Mouse (Mus musculus) left cerebral cortex, adult 11 months (tissue): ENCODE data around the gene Tspyl1.
A peak's percentile ranks its signal among the peaks of the same experiment; 100 is the strongest.

Source experiments
- DNase-seq: peaks from one replicate; pipeline ENCODE4 v3.0.0; 2022; ENCODE audit warnings: low spot score

Gene Tspyl1

DNA sequence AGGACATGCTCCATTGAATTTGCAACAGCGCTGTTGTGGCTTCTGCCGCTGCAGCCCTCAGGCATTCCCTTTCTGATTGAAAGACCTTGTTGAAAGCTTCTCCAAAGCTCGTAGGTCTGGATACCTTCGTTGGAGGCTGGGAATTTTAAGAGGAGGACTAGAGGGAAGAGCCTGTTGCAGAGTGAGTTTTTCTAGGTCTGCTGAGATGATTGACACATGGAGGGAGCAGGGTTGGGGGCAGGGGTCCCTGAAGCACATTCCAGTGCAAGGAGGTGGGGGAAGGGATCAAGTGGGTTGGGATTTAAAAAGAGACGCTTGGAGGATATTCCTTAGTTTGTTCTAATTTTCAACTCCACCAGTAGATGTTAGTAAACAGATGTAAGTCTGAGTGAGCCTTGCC lies 18.4 kb downstream of the Tspyl1 start:
- no peak for DNase-seq

- no peak for DNase-seq
Observed at GRCm38 (mm10) chr10:34307070-34307469, 25.1 kb downstream of the Tspyl1 start.

GRCm38 (mm10) chr10:34309915-34310685 lies 28.1 kb downstream of the Tspyl1 start:
- DNase-seq = no peak

- DNase-seq = no peak
Observed at GRCm38 (mm10) chr10:34312536-34312935, 30.5 kb downstream of the Tspyl1 start.

DNA sequence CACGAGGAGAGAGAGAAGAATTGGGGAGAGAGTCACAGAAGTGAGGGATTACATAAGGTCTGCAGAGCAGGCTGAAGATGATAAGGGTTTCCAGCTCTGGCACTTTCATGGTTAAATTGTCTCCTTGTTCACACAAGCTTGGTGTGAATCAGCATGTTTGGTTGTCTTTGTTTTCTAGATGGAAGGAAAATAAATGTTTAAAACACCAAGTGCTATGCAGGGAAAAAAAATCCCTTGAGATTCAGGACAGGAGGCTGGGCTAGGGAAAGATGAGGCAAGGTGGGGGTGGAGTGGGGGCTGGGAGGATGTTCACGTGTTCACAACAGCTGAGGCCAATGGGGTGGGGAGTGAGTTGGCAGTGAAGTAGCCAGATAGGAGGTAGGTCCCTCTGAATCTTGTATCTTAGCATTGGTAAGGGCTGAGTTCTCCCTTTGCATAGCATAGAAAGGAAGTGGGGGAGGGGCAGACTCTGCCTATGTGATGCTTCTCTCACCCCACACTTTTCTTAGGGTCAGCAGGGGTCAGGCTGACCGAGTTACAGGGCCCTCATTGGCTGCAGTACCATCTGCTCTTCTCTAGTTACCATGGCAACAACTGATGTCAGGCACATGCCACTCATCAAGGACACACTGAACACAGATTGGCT lies 34.7 kb downstream of the Tspyl1 start:
- peak; percentile 79 for DNase-seq

GRCm38 (mm10) chr10:34317217-34317606 lies 35.2 kb downstream of the Tspyl1 start:
- no peak for DNase-seq

- no peak for DNase-seq
Observed at GRCm38 (mm10) chr10:34320809-34321208, 38.8 kb downstream of the Tspyl1 start.

DNA sequence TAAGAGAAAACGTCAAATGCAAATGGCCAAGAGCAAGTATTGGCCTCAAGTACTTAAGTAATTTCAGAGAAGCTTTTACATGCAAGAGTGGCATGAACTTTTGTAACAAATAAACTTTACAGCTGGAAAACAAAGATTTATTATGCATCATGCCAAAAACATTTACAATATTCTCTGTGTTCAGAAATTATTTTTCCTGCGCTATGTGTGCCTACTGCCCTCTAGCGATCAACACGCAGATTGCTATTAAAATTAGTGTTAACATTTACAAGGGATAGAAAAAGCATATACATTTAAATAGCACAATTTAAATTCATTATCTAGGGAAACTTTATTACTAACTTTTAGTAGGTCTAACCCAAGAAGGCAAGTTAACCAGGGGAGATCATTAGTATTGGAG lies 44.7 kb downstream of the Tspyl1 start:
- DNase-seq = no peak

DNA sequence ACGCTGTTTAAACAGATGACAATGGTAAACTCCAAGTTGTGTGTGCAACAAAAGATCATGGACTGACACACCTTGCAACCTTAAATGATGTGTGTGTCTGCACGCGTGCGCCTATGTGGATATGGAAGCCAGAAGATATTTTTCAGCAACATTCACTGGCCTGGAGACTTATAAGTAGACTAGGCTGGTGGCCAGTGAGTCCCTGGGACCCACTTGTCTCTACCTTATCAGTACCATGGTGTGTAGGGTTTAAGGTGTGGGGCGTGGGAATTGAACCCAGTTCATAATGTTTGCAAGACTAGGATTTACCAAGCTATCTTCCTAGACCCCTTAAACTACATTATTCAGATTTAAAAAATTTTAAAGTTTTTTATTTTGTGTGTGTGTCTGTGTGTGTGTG lies 45.2 kb downstream of the Tspyl1 start:
- DNase-seq = no peak

DNA sequence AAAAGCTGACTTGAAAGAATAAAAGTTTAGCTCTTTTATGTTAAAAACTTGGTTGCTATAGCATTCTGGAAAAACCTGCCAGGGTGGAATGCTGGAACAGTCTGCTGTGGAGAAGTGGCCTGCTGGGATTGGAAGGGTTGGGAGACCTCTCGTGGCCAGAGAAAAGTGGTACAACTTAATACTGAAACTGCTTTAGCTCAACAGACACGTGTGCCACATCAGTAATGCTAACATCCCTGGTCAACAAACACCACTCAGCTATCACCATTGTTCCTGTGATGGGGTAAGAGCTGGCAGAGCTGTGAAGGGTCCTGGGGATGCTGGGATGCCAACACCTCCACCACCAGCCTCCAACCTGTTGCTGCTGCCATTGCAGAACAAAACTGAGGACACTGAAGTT lies 46.3 kb downstream of the Tspyl1 start:
- peak; percentile 31 for DNase-seq
